Mouse (Mus musculus) kidney, adult 2 months (tissue): Measurements from ENCODE around the gene Gm10600. TPM values are rescaled to one million over a fixed set of nuclear protein-coding genes. Genes with fewer than 3 reads are reported as not detected.
"Not testable (repeated sequence)": the region's sequence is repeated elsewhere in the genome, so short reads cannot be mapped to it uniquely, and the experiment has no call there.

Source experiments
- DNase-seq: peaks from one replicate; pipeline ENCODE4 v3.0.0; 2021
- H3K27ac ChIP-seq: fragments of 200-500 bp; 2 replicates; pipeline ENCODE4 v1.5.1; 2012; ENCODE audit warnings: low read depth, low read length, control low read depth, inconsistent platforms; ENCODE audit not compliant: insufficient read depth
- H3K27me3 ChIP-seq: fragments of 200-500 bp; replicated peaks from 2 replicates; pipeline ENCODE4 v1.6.1; 2012; ENCODE audit warnings: mild to moderate bottlenecking, moderate library complexity, low read length, inconsistent platforms; ENCODE audit not compliant: control insufficient read depth, insufficient read depth
- H3K36me3 ChIP-seq: fragments of 200-500 bp; 2 replicates; pipeline ENCODE4 v1.6.1; 2012; ENCODE audit warnings: mild to moderate bottlenecking, moderate library complexity, low read length, inconsistent platforms; ENCODE audit not compliant: control insufficient read depth, insufficient read depth
- H3K4me1 ChIP-seq: fragments of 200-500 bp; 2 replicates; pipeline ENCODE4 v1.6.1; 2011; ENCODE audit warnings: low read length; ENCODE audit not compliant: control insufficient read depth, insufficient read depth
- H3K4me3 ChIP-seq: fragments of 200-500 bp; 2 replicates; pipeline ENCODE4 v1.5.1; 2011; ENCODE audit warnings: mild to moderate bottlenecking, low read depth, low read length, control low read depth; ENCODE audit not compliant: insufficient read depth
- WGBS: fragments of 180-500 bp; shearing (Covaris S2); methylation state at CpG from one replicate; pipeline ENCODE4 v1.1.7; 2018; 5-methylcytosine and 5-hydroxymethylcytosine counted together
- polyA plus RNA-seq: library from polyadenylated mRNA; depleted of rRNA; stranded (reverse); fragments of >200 nt; gene quantifications from 2 replicates; pipeline ENCODE4 v1.2.3, GENCODE M21; 2012; rRNA removed

Gene Gm10600
- not detected in 2 replicates for polyA plus RNA-seq

DNA sequence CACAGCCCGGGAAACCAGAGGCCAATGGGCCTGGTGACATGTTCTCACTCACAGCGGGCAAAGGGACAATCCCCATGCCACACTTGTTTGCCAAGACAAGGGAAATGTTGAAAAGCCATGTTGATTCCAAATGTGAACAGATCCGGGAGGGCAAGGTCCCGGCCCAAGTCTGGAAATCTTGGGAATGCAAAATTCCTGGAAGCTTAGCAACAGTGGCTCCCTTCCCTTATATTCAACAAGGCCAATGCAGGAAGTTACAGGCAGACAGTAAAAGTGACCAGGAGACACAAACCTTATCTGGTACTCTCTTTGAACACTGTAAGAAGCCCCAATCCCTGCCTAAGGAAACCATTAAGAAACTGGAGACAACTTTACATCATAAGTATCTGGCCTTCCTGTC lies at the start of gene Gm10600:
Gm10600 (plus strand) TSS at position 301 of the 400 bp plus-strand sequence.
- H3K27me3 ChIP-seq, H3K4me1 ChIP-seq, H3K36me3 ChIP-seq, H3K27ac ChIP-seq, H3K4me3 ChIP-seq, DNase-seq: not testable (repeated sequence)
- no CpG with 5 or more reads among the region's 4 CpGs for WGBS

DNA sequence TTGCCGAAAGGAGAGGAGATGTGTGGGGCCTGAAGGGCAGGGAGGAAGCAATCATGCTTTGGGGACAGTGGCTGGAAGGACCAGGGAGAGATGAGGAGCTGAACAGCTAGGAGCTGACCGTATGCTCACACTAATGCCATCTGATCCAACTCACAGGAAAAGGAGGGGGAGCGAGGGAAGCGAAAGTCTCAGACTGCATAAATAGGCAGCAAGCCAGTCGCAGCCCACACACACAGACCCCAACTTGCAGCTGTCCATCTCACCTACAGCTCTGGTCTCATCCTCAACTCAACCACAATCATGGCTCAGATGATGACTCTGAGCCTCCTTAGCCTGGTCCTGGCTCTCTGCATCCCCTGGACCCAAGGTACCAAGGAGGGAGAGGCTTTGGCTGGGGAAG lies 15.0 kb downstream of the Gm10600 start, which contains the start of gene Ccl21b:
Ccl21b (plus strand) TSS at position 301 of the 400 bp plus-strand sequence.
- H3K36me3 ChIP-seq, H3K27ac ChIP-seq, H3K4me3 ChIP-seq, H3K4me1 ChIP-seq, H3K27me3 ChIP-seq, DNase-seq: not testable (repeated sequence)
- WGBS, result no CpG with 5 or more reads among the region's 5 CpGs

Other genes with a start within 250 kb of the Gm10600 start
- 0.05 TPM in 1 of 2 replicates, not detected in the other for gene Gm21093, start 205.9 kb upstream of the Gm10600 start, polyA plus RNA-seq
- gene Gm3893, start 149.4 kb upstream of the Gm10600 start, polyA plus RNA-seq, result not detected in 2 replicates
- gene Gm13304, start 125.8 kb upstream of the Gm10600 start, polyA plus RNA-seq, result not detected in 2 replicates
- gene Gm13306, start 87.2 kb upstream of the Gm10600 start, polyA plus RNA-seq, result 1.2 TPM in 1 of 2 replicates, not detected in the other
- gene Gm13305, start 72.0 kb upstream of the Gm10600 start, polyA plus RNA-seq, result 0.08 and 0.27 TPM in 2 replicates
- gene Ccl21b, start 15.1 kb downstream of the Gm10600 start, polyA plus RNA-seq, result 2.0 TPM in 1 of 2 replicates, not detected in the other
- gene Gm21953, start 53.6 kb downstream of the Gm10600 start, polyA plus RNA-seq, result not detected in 2 replicates
- gene Fam205a3, start 77.7 kb downstream of the Gm10600 start, polyA plus RNA-seq, result 0.03 TPM in 1 of 2 replicates, not detected in the other
- gene Gm21586, start 198.7 kb downstream of the Gm10600 start, polyA plus RNA-seq, result not detected in 2 replicates
- gene Gm2163, start 226.1 kb downstream of the Gm10600 start, polyA plus RNA-seq, result 0.08 and 0.10 TPM in 2 replicates